Mouse (Mus musculus) cerebellum, adult (tissue): ENCODE measurements around the gene Dnaaf1.

Experiments
- ATAC-seq: cut with Nextera tagmentation; 2 replicates; pipeline ENCODE4 v1.9.2; 2017; ENCODE audit warnings: mild to moderate bottlenecking, moderate library complexity, mixed read lengths; ENCODE audit not compliant: insufficient number of reproducible peaks, low FRiP score, low TSS enrichment

Dnaaf1 gene

DNA sequence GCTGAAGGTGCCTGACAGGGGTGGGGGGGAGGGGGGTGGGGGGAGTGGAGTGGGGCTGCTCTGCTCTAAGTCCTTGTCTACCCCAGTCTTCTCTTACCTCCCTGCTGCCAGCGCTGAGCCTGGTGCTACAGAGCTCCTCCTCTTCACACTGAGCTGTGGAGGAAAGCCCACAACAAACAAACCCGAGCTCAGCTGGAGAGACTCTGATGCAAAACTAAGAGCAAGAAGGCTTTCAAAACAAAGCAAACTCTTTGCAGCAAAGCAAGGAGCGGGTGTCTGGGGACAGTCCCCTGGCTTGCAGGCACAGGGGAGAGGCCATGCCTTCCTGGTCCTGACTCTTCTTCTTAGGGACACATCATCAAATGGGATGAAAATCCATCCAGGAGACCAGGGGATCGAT is 5.2 kb upstream of the Dnaaf1 start:
- no peak for ATAC-seq

DNA sequence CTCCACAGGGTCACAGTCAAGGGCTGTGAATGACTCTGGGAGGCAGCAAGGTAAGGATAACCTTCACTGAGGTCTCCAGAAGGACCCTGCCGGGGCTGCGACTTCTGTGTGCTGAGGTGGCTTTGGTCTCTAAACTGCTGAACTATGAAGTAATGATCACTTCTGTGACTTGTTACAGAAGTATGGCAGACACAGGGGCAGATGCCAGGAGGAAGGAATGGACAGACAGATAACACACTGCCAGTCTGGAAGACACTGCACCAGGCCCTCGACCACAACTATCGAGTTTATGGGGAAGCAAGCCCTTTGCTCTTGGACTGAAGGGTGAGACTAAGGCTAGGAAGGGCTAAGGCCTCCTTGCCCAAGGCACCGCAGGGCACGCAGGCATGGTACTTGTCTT is 3.9 kb upstream of the Dnaaf1 start:
- ATAC-seq: no peak

DNA sequence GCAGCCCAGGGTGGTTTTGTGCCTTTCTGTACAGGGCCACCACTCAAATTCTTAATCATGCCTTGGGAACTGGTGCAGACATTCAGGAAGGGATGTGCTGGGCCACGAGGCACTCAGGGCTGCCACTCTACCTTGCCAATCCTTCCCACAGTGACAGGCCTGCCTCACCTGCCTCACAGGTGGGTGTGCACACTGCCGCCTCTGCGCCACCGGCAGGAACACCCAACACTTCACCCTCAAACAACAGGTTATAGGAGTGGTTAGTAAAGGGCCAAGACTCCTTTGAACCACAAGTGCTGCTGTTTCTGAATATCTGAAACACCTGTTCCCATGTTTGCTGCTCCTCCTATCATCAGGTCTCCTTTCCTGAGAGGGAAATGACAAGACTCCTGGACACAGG is 2.6 kb upstream of the Dnaaf1 start:
- ATAC-seq: no peak

DNA sequence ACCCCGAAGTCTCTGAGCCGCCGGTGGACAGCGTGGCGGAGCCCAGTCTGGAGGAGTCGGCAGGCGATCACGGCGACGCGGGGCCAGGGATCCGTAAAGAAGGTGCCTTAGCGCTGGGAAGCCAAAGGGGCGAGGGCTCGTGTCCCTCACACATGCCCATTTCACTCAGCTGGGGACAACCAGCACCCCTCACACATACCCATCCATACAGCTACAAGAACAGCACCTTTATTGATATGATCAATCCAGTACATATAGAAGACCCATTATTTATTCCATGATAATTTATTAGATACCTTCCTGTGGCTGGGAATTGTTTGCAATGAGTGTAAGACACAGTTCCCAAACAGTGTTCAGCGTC is 311 bp downstream of the Dnaaf1 start:
- no peak for ATAC-seq

DNA sequence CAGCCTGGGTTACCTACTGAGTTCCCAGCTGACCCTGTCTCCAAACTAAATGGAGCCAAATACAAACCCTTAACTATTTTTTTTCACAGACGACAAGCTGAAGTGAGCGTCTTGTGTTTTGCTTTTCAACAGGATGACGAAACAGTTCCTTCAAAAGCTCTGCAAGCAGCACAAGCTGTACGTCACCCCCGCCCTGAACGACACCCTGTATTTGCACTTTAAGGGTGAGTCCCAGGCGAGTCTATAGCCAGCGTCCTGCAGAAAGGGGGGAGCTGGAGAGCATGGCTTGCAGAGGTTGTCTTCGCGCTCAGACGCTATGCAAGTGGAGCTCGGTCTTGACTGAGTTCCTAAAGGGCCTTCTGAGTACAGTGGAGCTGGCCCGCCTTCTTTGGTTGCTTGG is 4.1 kb downstream of the Dnaaf1 start:
- no peak for ATAC-seq

GRCm38 (mm10) chr8:119580441-119581161 is 5.6 kb downstream of the Dnaaf1 start:
- no peak for ATAC-seq

DNA sequence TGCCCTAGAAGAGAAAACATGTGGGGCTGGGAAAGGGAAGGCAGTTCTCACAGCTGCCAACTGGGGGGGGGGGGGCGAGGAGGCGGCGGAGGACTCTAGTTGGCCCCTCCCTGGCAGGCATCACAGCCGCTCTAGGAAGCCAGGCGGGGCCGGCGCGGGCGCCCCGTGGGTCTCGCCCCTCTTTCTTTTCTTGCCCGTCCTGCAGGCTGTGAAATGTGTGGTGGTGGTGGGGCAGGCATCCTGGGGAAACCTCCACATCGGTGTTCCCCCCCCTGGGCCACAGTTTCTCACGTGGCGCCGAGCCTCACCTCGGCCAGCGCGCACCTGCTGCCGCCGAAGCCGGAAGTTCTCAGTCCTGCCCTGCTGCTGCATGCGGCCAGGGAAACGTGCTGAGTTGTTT is 10.9 kb downstream of the Dnaaf1 start:
- ATAC-seq: no peak

GRCm38 (mm10) chr8:119588321-119588720 is 13.3 kb downstream of the Dnaaf1 start:
- ATAC-seq: no peak

- ATAC-seq: no peak
These were observed 13.8 kb downstream of the Dnaaf1 start for GRCm38 (mm10) chr8:119588844-119589243.

DNA sequence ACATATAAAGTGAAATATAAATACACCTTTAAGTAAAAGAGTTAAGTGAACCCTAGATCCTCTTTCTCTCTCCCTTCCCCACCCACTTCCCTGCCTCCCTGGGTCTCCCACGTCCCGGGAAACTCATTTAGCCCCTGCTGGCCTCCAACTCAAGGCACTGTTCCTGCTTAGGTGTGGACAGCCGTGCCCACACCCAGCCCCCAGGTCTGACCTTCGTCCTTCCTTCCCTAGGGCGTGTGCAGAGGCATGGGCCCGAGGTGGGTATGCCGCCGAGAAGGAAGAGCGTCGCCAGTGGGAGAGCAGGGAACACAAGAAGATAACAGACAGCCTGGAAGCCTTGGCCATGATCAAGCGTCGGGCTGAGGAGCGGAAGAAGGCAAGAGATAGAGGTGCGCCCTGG is 15.3 kb downstream of the Dnaaf1 start:
- no peak for ATAC-seq

DNA sequence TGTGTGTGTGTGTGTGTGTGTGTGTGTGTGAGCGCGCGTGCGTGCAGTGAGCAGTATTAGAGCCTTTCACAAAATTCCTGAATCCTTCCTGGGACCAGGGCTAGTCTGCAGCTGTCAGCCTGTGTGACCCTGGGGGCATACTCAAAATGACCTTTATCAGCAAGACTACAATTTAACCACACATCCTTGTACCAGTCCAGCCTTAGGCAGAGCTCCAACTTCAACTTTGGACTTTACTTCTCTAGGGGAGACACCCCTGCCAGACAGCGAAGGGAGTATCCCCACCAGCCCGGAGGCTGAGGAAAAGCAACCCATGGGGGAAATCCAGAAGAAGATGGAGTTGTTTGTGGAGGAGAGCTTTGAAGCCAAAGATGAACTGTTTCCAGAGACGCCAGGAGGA is 16.4 kb downstream of the Dnaaf1 start:
- no peak for ATAC-seq

- ATAC-seq: no peak
These were observed 28.7 kb downstream of the Dnaaf1 start for GRCm38 (mm10) chr8:119603771-119604170.

GRCm38 (mm10) chr8:119604398-119604803 is 29.4 kb downstream of the Dnaaf1 start:
- ATAC-seq: no peak

DNA sequence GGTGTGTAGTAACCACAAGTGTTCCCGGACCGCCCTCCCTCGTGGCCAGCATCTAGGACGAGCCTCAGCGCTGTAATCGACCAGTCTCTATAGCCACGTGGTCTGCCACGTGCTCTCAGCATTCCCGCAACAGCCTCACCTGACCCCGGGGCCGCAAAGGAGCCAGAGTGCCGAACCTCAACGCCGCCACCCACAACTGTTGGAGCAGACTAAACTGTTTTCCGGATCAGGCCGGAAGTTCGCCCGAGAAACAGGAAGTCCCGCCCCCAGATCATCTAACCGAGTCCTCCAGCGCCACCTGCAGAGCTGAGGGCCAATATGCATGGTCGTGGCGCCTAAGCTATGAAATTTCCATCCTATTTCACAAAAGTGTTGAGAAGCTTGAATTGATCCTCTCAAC is 30.0 kb downstream of the Dnaaf1 start, which contains the start of gene Taf1c:
Gene Taf1c, minus strand, starts transcription at position 227 of the 400 bp plus-strand sequence.
- ATAC-seq: peak; percentile 80

DNA sequence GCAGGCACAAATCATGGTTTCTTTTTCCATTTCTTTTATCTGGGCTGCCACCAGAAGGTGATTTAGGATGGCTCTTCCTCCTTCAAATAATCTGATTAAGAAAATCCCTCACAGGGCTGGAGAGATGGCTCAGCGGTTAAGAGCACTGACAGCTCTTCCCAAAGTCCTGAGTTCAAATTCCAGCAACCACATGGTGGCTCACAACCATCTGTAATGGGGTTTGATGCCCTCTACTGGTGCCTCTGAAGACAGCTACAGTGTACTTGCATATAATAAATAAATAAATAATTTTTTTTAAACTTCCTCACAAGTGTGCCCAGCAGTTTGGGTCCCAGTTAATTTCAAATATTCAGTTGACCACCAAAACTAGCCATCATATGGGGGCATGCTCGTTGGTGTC is 31.2 kb downstream of the Dnaaf1 start:
- no peak for ATAC-seq

DNA sequence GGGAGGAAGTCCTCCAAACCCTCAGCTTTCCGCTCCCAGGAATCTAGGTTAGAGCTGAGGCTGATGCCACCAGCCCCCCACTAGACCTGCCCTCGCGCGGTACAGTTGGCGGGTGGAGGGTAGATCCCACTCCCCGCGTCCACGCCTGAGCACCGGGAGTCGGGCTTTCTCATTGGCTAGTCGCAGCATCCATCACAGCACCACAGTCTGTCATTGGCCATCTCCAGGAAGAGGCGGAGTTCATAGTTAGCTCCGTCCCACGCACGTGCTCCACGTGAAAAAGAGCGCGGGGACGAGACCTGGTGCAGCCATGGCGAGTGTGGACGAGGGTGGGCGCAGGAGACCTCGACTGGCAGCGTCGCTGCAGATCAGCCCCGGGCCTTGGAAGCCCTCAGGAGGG is 37.4 kb downstream of the Dnaaf1 start, which contains the start of gene Adad2:
Gene Adad2, plus strand, starts transcription at position 277 of the 400 bp plus-strand sequence.
- ATAC-seq: no peak

- no peak for ATAC-seq
These were observed 40.1 kb downstream of the Dnaaf1 start for GRCm38 (mm10) chr8:119615096-119615495.

- ATAC-seq: no peak
These were observed 41.3 kb downstream of the Dnaaf1 start for GRCm38 (mm10) chr8:119616358-119616757.

DNA sequence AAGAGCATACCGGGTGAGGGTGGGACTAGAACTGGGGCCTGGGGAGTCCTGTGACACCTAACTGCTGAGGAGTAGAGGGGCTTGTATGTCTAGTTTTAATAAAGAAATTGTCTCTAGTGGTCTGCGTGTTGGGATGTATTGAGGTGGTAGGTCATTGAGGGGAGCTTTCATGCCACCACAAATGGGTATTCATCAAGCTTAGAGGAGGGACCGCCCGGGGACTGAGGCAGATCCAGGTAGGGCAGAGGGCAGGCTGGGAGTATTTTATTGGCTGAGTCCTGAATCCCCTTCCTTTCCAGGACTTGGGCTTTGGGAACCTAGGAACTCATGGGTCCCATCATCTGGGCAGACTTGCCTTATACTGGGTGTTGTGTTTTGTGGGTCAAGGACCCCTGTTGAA is 41.8 kb downstream of the Dnaaf1 start:
- ATAC-seq: no peak

DNA sequence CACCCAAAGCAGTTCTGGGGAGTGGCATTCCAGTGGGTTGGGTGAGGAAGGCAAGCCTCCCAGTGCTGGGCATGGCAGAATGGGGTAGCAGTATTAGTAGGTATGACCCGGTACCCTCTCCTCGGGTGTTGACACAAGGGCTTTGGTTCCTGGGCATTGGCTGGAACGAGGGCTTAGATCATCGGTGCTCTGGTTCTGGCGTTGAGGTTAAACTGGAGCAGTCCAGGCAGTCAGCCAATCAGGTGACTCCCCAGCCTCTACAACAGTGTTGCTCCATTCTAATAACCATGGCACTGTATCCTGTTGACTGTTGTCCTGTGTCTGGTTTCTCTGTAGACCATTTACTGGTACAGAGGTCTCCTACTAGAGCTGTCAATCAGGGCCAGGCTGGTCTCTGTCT is 42.6 kb downstream of the Dnaaf1 start:
- ATAC-seq: no peak

GRCm38 (mm10) chr8:119618887-119619286 is 43.9 kb downstream of the Dnaaf1 start:
- ATAC-seq: no peak

DNA sequence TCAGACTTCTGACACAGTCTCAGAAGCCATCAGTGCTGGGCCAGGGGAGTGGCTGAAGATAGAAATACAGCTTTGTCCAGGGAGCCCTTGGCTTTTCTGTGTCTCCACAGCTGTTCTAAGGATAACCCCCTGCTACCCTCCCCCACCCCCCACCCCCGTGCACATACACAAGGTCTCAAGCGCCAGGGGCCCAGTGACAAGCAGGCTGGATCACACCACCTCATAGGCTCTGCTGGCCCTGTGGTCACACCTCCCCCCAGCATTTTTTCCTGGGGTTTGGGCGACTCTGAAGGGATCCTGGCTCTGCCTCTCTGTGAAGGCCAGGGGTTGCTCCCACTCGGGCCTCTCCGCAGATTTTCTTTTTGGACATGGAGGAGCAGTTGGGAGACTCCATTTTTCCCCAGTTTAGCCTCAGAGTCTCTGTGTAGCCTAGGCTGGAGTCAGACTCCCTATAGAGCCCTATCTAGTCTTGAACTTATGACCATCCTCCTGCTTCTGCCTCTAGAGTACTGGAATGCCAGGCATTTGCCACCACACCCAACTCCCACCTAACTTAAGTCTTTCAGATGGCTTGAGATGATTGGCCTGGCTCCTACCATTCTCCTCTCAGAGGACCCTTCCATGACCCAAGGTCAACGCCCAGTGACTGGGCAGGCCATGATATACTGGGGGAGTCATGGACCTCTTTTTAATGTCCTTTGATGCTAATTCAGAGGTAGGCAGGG is 45.2 kb downstream of the Dnaaf1 start:
- no peak for ATAC-seq
